Mouse (Mus musculus) lung, postnatal 0 days (tissue): ENCODE measurements at regions not wholly inside any gene's neighbourhood (a gene's known extent, or its start where the extent isn't known, plus 50 kb on each side); places are given as distances from the start of the nearest gene placed in this dataset.

Source experiments
- ATAC-seq: fragments of 200-750 bp; cut with Nextera tagmentation; 2 replicates; pipeline ENCODE4 v1.8.0; 2017; ENCODE audit warnings: moderate library complexity
- DNase-seq: peaks from one replicate; pipeline ENCODE4 v3.0.0-alpha.2; 2016; ENCODE audit warnings: low spot score
- H3K27ac ChIP-seq: fragments of 300-500 bp; sonication (generic); 2 replicates; pipeline ENCODE4 v1.5.1; 2014; ENCODE audit warnings: antibody characterized with exemption, mild to moderate bottlenecking, low read length, mixed read lengths
- H3K27me3 ChIP-seq: fragments of 300-500 bp; sonication (generic); replicated peaks from 2 replicates; pipeline ENCODE4 v1.6.1; 2014; ENCODE audit warnings: low read length, mixed read lengths; ENCODE audit not compliant: insufficient read depth
- H3K36me3 ChIP-seq: fragments of 300-500 bp; sonication (generic); 2 replicates; pipeline ENCODE4 v1.6.1; 2014; ENCODE audit warnings: low read length, mixed read lengths; ENCODE audit not compliant: insufficient read depth
- H3K4me1 ChIP-seq: fragments of 300-500 bp; sonication (generic); 2 replicates; pipeline ENCODE4 v1.6.1; 2014; ENCODE audit warnings: antibody characterized with exemption, low read depth, low read length, mixed read lengths; ENCODE audit not compliant: insufficient read depth
- H3K4me2 ChIP-seq: fragments of 300-500 bp; sonication (generic); replicated peaks from 2 replicates; pipeline ENCODE4 v1.6.1; 2014; ENCODE audit warnings: low read depth, mild to moderate bottlenecking, low read length, moderate library complexity, mixed read lengths
- H3K4me3 ChIP-seq: fragments of 300-500 bp; sonication (generic); 2 replicates; pipeline ENCODE4 v1.5.1; 2014; ENCODE audit warnings: low read depth, low read length
- H3K9ac ChIP-seq: fragments of 300-500 bp; sonication (generic); replicated peaks from 2 replicates; pipeline ENCODE4 v1.6.1; 2014; ENCODE audit warnings: low read depth, mild to moderate bottlenecking
- H3K9me3 ChIP-seq: fragments of 300-500 bp; sonication (generic); 2 replicates; pipeline ENCODE4 v1.6.1; 2016; ENCODE audit warnings: low read length, mixed read lengths
- CTCF ChIP-seq: IDR thresholded peaks from 2 replicates; pipeline ENCODE4 v1.5.1; 2016; ENCODE audit warnings: antibody characterized with exemption, mild to moderate bottlenecking
- EP300 ChIP-seq: IDR thresholded peaks from 2 replicates; pipeline ENCODE4 v1.6.1; 2016; ENCODE audit warnings: antibody characterized with exemption, mild to moderate bottlenecking, control low read depth
- WGBS: fragments of 180-500 bp; shearing (Covaris S2); extraction: QIAGEN DNeasy Blood & Tissue Kit; methylation state at CpG from one replicate; pipeline ENCODE4 v1.1.7; 2014; 5-methylcytosine and 5-hydroxymethylcytosine counted together

DNA sequence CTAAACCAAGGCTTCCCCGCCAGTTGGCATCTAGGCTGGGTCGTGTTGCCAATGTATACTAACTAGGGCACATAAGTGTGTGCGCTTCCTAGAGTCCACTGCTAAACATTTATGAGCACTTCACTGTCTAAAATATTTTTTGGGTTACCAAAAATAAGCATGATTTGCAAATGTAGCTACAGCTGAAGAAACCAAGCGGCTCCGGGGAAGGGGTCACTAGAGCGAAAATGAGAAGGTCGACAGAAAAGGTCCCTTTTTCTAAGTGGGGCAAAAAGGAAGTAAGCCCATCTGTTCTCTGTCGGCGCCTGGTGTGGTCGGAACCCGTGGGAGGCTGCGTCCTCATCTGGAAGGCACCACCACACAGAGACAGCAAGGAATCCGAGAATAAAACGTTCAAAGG is 67.8 kb upstream of the Cdyl2 start:
- no peak for DNase-seq
- no peak for TF ChIP-seq CTCF
- no peak for TF ChIP-seq EP300
- H3K27me3 ChIP-seq, result no peaks in the 10 kb centered on the region
- no peak overlapping the region for H3K4me3 ChIP-seq
- H3K4me1 ChIP-seq, result no peaks in the 10 kb centered on the region
- H3K36me3 ChIP-seq, result no peaks in the 10 kb centered on the region
- H3K4me2 ChIP-seq, result no peak overlapping the region
- no peaks in the 10 kb centered on the region for H3K9me3 ChIP-seq
- no peak for ATAC-seq
- H3K9ac ChIP-seq, result no peak overlapping the region
- 82% methylated on average over 14 of the region's 14 CpGs for WGBS
- H3K27ac ChIP-seq, result no peak overlapping the region

DNA sequence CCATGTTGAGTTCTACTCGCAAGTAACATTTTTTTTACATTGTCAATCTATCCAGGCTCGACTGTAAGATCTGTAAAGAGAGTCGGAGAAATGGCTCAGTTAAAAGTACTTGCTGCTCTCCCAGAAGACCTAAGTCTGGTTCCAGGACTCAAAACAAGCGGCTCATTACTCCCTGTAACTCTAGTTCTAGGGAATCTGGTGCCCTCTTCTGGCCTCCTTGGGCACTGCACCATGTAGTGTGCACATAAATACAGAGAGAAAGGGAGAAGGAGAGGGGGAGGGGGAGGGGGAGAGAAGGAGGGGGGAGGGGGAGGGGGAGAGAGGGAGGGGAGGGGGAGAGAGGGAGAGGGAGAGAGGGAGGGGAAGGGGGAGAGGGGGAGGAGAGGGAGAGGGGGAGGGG is 66.2 kb upstream of the Cdyl2 start:
- no peak overlapping the region for H3K4me3 ChIP-seq
- no peak overlapping the region for H3K27ac ChIP-seq
- H3K4me1 ChIP-seq, result no peaks in the 10 kb centered on the region
- H3K9ac ChIP-seq, result no peak overlapping the region
- no peaks in the 10 kb centered on the region for H3K9me3 ChIP-seq
- WGBS, result 91% methylated on average over 4 of the region's 4 CpGs
- H3K36me3 ChIP-seq, result no peaks in the 10 kb centered on the region
- H3K27me3 ChIP-seq, result no peaks in the 10 kb centered on the region
- peak; percentile 27 for TF ChIP-seq CTCF
- no peak for TF ChIP-seq EP300
- no peak for ATAC-seq
- no peak for DNase-seq
- no peak overlapping the region for H3K4me2 ChIP-seq

DNA sequence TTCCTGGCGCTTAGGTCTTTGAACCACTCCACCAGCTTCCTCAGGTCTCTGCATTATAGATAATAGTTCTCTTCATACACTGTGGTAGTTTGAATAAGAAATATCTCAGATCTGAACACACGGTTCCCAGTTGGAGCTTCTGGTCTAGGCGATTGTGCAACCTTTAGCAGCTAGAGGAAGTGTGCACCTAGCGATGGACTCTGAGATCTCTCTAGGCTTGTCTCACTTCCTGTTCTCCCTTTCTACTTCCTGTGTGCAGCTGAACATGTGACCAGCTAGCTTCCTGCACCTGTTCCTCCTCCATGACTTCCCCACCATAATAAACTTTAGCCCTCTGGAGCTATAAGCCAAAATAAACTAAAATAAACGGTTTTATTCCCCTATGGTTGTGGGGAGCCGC is 62.9 kb upstream of the Cdyl2 start:
- H3K4me3 ChIP-seq, result no peak overlapping the region
- TF ChIP-seq EP300 (no peak), CTCF (no peak)
- ATAC-seq, result no peak
- H3K27me3 ChIP-seq, result no peaks in the 10 kb centered on the region
- no peaks in the 10 kb centered on the region for H3K36me3 ChIP-seq
- H3K9ac ChIP-seq, result no peak overlapping the region
- no peaks in the 10 kb centered on the region for H3K4me1 ChIP-seq
- H3K9me3 ChIP-seq, result no peaks in the 10 kb centered on the region
- H3K4me2 ChIP-seq, result no peak overlapping the region
- WGBS, result 86% methylated on average over 6 of the region's 6 CpGs
- no peak for DNase-seq
- H3K27ac ChIP-seq, result no peak overlapping the region

DNA sequence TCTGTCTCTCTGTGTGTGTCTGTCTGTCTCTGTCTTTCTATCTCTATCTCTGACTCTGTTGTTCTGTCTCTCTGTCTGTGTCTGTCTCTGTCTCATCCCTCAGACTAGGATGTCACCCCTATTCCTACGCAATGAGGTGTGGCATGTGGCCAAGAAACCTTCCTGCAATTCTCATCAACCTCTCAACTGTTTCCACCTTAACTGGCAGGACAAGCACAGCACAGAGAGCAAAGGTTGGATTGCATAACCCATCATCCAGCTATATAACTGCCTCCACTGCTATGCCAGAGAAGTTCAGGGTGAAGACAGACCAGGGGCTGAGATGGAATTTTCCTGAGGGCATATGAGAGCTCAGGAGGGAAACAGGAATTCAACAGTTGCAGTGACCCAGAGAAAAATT is 60.3 kb upstream of the Cdyl2 start:
- ATAC-seq (no peak), DNase-seq (no peak)
- H3K9me3 ChIP-seq, result no peaks in the 10 kb centered on the region
- WGBS, result 45% methylated on average over 1 of the region's 1 CpGs
- no peaks in the 10 kb centered on the region for H3K36me3 ChIP-seq
- no peak overlapping the region for H3K4me2 ChIP-seq
- no peak overlapping the region for H3K27ac ChIP-seq
- H3K9ac ChIP-seq, result no peak overlapping the region
- H3K4me3 ChIP-seq, result no peak overlapping the region
- no peaks in the 10 kb centered on the region for H3K27me3 ChIP-seq
- TF ChIP-seq CTCF, result no peak
- TF ChIP-seq EP300, result no peak
- H3K4me1 ChIP-seq, result no peaks in the 10 kb centered on the region

DNA sequence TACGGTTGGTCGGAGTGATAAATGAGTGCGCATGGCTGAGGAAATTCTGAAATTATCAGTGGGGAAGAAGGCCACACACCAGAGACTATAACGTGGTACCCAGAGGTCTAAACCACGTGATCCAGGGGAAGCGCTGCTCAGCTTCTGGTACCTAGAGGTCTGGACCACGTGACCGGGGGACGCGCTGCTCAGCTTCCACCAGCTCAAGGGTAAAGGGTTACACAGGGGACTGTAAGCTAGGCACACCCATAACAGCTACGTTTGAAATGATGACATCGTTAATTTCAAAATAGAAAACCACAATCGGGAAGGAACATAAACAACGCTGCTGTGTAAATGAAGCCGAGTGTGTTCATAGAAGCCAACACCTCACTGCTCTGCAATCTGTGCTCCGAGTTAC is 57.5 kb upstream of the Cdyl2 start:
- WGBS, result 70% methylated on average over 16 of the region's 16 CpGs
- Histone ChIP-seq H3K27ac (no peak overlapping the region), H3K27me3 (no peaks in the 10 kb centered on the region), H3K4me1 (no peaks in the 10 kb centered on the region), H3K4me2 (no peak overlapping the region), H3K9me3 (no peaks in the 10 kb centered on the region), H3K4me3 (no peak overlapping the region), H3K9ac (no peak overlapping the region), H3K36me3 (no peaks in the 10 kb centered on the region)
- TF ChIP-seq CTCF (no peak), EP300 (no peak)
- ATAC-seq (no peak), DNase-seq (no peak)
